Mouse (Mus musculus) G1E (cell line): ENCODE results near the gene Mgat3.

Source experiments
- CTCF ChIP-seq: IDR thresholded peaks from 2 replicates; pipeline ENCODE4 v1.5.1; 2012; ENCODE audit warnings: low read depth, low read length, inconsistent platforms, mixed read lengths
- GATA1 ChIP-seq: IDR thresholded peaks from 2 replicates; pipeline ENCODE4 v1.6.1; 2012; ENCODE audit warnings: borderline replicate concordance, low read length, inconsistent platforms, mixed read lengths

DNA sequence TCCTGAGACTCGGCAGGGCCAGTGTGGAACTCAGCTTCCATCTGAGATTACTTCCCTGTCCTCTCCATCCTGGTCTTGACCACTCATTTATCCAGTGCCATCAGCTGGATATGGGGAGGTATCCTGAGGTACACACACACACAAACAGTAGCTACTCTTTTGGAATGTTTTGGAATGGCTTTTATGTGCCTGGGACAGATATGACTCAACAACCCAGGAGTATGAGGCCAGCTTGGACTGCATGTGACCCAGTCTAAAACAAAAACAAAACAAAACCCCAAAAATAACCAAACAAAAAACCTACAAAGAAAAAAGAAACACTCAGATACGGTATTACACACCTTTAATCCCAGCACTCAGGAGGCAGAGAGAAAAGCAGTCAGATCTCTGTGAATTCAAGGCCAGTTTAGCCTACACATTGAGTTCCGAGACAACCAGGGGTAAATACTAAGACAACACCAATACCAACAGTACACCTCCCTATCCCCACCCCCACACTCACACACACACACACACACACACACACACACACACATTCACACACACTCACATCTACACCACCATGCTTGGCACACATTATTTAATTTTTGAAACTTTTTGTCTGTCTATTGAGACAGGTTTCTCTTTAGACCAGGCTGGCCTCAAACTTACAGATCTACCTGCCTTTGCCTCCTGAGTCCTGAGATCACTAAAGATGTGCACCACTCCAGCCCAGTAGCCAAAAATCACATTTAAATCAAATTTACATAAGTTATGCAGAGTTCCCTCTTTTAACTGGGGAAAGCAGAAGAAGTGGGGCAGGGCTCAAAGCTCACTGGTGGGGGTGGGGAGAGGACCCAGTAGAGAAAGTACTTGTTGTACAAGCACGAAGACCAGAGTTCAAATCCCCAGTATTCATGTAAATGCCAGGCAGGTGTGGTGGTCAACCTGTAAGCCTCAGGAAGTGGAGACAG, 46.5 kb downstream of the Mgat3 start:
- no peak for TF ChIP-seq GATA1
- TF ChIP-seq CTCF = no peak
